Mouse (Mus musculus): ENCODE measurements at regions not wholly inside any gene's neighbourhood (a gene's known extent, or its start where the extent isn't known, plus 50 kb on each side); places are given as distances from the start of the nearest gene placed in this dataset.

DNA sequence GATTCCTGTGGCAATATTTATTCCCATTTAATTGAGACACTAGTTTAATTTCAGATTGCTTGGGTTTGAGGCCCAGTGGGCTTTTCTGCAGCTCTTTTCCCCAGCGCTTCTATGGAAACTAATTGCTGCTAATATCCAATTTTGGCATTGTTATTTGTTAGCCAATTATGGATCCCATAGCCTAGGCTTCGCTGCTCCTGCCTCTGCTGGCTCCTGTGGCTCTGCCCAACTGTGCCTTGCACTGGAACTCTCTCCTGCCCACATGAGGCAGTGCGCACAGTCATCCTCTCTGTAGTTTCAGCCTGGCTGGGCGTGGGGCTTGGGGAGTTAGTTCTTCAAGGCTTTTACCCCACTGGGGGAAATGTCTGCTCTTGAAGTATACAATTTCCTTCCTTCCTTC is 491.8 kb downstream of the Prss52 start:
- TF ChIP-seq CTCF (IDR thresholded peaks at IDR 0.05; ENCODE audit: low read depth, low read length): no peak
- no peak for TF ChIP-seq POLR2A (IDR thresholded peaks at IDR 0.05; ENCODE audit: borderline replicate concordance, low read depth, low read length)

All from bone marrow macrophage, adult 2 months (primary cell).